In genomic region chr9:36968713-36969112, GRCm38 (mm10) we compare ENCODE assay signal across 10 mouse cellular contexts.
DNase-seq lines count a peak whose midpoint lies in the region; ATAC-seq and TF ChIP-seq lines count a peak whose summit lies in the region.
"Had no signal": no experiment of that assay in that cellular context is flagged by ENCODE, and none has a peak within 500 bp of the region (broad histone marks: within the 10 kb centered on the region; RNA-seq: fewer than 3 reads in every experiment).

No protein-coding gene starts in this region.

- H3K4me3 ChIP-seq in thymus, adult 2 months (ENCODE audit: control insufficient read depth, insufficient read depth, low read length): no peak overlapping the region
- H3K4me3 ChIP-seq in kidney, embryonic 14.5 days (ENCODE audit: low read length): no peak overlapping the region
- H3K4me3 ChIP-seq in midbrain, embryonic 16.5 days (ENCODE audit: low read depth, low read length): no peak overlapping the region
- H3K4me3 ChIP-seq: heart, embryonic 13.5 days had no signal

- TF ChIP-seq POLR2A in thymus, adult 2 months (IDR thresholded peaks at IDR 0.05; ENCODE audit: control insufficient read depth, extremely low read depth, insufficient read depth, low read length, poor library complexity): no peak

- no peak for ATAC-seq in CD4-positive, CD25-positive, alpha-beta regulatory T cell, adult 4 months
- 0 out of 2 replicates have a peak, but pooled peaks have one; percentile 33 for ATAC-seq in erythroblast, adult 5-6 weeks (replicated peaks; ENCODE audit: low FRiP score, poor library complexity, severe bottlenecking)
- 0 out of 2 replicates have a peak, but pooled peaks have one; percentile 16 for ATAC-seq in kidney, embryonic 14.5 days (ENCODE audit: low FRiP score, low TSS enrichment)
- peak; percentile 25; the same call in 1 of the 2 replicates for ATAC-seq in midbrain, embryonic 16.5 days

- 55% methylated on average over 7 of the region's 7 CpGs for WGBS in thymus, adult 2 months
- 47% methylated on average over 7 of the region's 7 CpGs for WGBS in kidney, embryonic 14.5 days
- WGBS in midbrain, embryonic 16.5 days: 40% methylated on average over 7 of the region's 7 CpGs

- peak; percentile 53; the same call in 1 of the 2 replicates for TF ChIP-seq CTCF in thymus, adult 2 months (IDR thresholded peaks at IDR 0.05; ENCODE audit: borderline replicate concordance, control insufficient read depth, extremely low read depth, insufficient read depth, low read length, poor library complexity)

- no peaks in the 10 kb centered on the region for H3K4me1 ChIP-seq in thymus, adult 2 months (replicated peaks; ENCODE audit: control insufficient read depth, insufficient read depth, low read length)
- peaks cover 7% of the 10 kb centered on the region; the same call in 1 of the 2 replicates for H3K4me1 ChIP-seq in kidney, embryonic 14.5 days (ENCODE audit: control insufficient read depth, insufficient read depth, low read length)
- peaks cover 13% of the 10 kb centered on the region; the same call in 1 of the 2 replicates for H3K4me1 ChIP-seq in midbrain, embryonic 16.5 days (ENCODE audit: control insufficient read depth, insufficient read depth, low read length)

- DNase-seq in CD4-positive, CD25-positive, alpha-beta regulatory T cell, adult 2 months (ENCODE audit: low read depth, low spot score): peak; percentile 52
- DNase-seq in thymus, adult 2 months: peak; percentile 41
- no peak for DNase-seq in thymus, adult 18-20 months
- DNase-seq in thymus, postnatal 4 days: peak; percentile 63

- no peaks in the 10 kb centered on the region for H3K27me3 ChIP-seq in thymus, adult 2 months (ENCODE audit: control insufficient read depth, insufficient read depth, low read length)
- no peaks in the 10 kb centered on the region for H3K27me3 ChIP-seq in kidney, embryonic 14.5 days (ENCODE audit: control insufficient read depth, insufficient read depth, low read length)
- no peaks in the 10 kb centered on the region for H3K27me3 ChIP-seq in midbrain, embryonic 16.5 days (ENCODE audit: control insufficient read depth, insufficient read depth, low read depth, low read length)
- H3K27me3 ChIP-seq: heart, embryonic 13.5 days had no signal

- H3K36me3 ChIP-seq in thymus, adult 2 months (ENCODE audit: control insufficient read depth, insufficient read depth, low read length): no peaks in the 10 kb centered on the region
- H3K36me3 ChIP-seq in kidney, embryonic 14.5 days (ENCODE audit: control insufficient read depth, insufficient read depth, low read length): no peaks in the 10 kb centered on the region
- H3K36me3 ChIP-seq in midbrain, embryonic 16.5 days (ENCODE audit: control insufficient read depth, insufficient read depth, low read length): no peaks in the 10 kb centered on the region
- H3K36me3 ChIP-seq: heart, embryonic 13.5 days had no signal

- no peaks in the 10 kb centered on the region for H3K9me3 ChIP-seq in kidney, embryonic 14.5 days (ENCODE audit: control insufficient read depth, low read length)
- H3K9me3 ChIP-seq in midbrain, embryonic 16.5 days (replicated peaks; ENCODE audit: control insufficient read depth, low read length, poor library complexity, severe bottlenecking): no peaks in the 10 kb centered on the region
- H3K9me3 ChIP-seq: heart, embryonic 13.5 days had no signal

- H3K9ac ChIP-seq in kidney, embryonic 14.5 days (ENCODE audit: low read depth, low read length): no peak overlapping the region
- H3K9ac ChIP-seq in midbrain, embryonic 16.5 days (ENCODE audit: low read depth, low read length): no peak overlapping the region
- H3K9ac ChIP-seq: heart, embryonic 13.5 days had no signal

- H3K27ac ChIP-seq in thymus, adult 2 months (ENCODE audit: control insufficient read depth, insufficient read depth, low read length): no peak overlapping the region
- no peak overlapping the region for H3K27ac ChIP-seq in kidney, embryonic 14.5 days (ENCODE audit: low read depth, low read length)
- H3K27ac ChIP-seq in midbrain, embryonic 16.5 days (ENCODE audit: low read length): no peak overlapping the region
- H3K27ac ChIP-seq: heart, embryonic 13.5 days; macrophage had no signal

- no peak overlapping the region for H3K4me2 ChIP-seq in kidney, embryonic 14.5 days (replicated peaks; ENCODE audit: low read depth, low read length)
- H3K4me2 ChIP-seq in midbrain, embryonic 16.5 days (ENCODE audit: low read length): no peak overlapping the region
- H3K4me2 ChIP-seq: heart, embryonic 13.5 days had no signal

Comparison
In these comparisons a context has a peak if more than half of its experiments do, and no peak if none do; other contexts are left out.
1. DNase-seq: peak in CD4-positive, CD25-positive, alpha-beta regulatory T cell, adult 2 months (single experiment), thymus, adult 2 months (single experiment) and thymus, postnatal 4 days (single experiment); none in thymus, adult 18-20 months (0 of 2).